Mouse (Mus musculus) limb, embryonic 14.5 days (tissue): ENCODE results near the gene Fam168a. TPM values are rescaled to one million over a fixed set of nuclear protein-coding genes. Genes with fewer than 3 reads are reported as not detected.

Experiments
- ATAC-seq: fragments of 200-750 bp; cut with Nextera tagmentation; 2 replicates; pipeline ENCODE4 v1.8.0; 2017; ENCODE audit warnings: low read depth, moderate number of reproducible peaks, moderate TSS enrichment; ENCODE audit not compliant: low FRiP score
- DNase-seq: peaks from one replicate; pipeline ENCODE4 v3.0.0-alpha.2; 2015; ENCODE audit warnings: low spot score
- H3K27ac ChIP-seq: fragments of 300-500 bp; sonication (generic); replicated peaks from 2 replicates; pipeline ENCODE4 v1.5.1; 2014; ENCODE audit warnings: low read depth, mild to moderate bottlenecking, low read length, moderate library complexity, mixed read lengths
- H3K27me3 ChIP-seq: fragments of 300-500 bp; sonication (generic); 2 replicates; pipeline ENCODE4 v1.6.1; 2014; ENCODE audit warnings: low read length, mixed read lengths; ENCODE audit not compliant: control insufficient read depth, insufficient read depth
- H3K36me3 ChIP-seq: fragments of 300-500 bp; sonication (generic); 2 replicates; pipeline ENCODE4 v1.6.1; 2014; ENCODE audit warnings: mild to moderate bottlenecking, low read length, moderate library complexity, mixed read lengths; ENCODE audit not compliant: control insufficient read depth, insufficient read depth
- H3K4me1 ChIP-seq: fragments of 300-500 bp; sonication (generic); 2 replicates; pipeline ENCODE4 v1.6.1; 2014; ENCODE audit warnings: antibody characterized with exemption, low read length, mixed read lengths; ENCODE audit not compliant: control insufficient read depth, insufficient read depth
- H3K4me2 ChIP-seq: fragments of 300-500 bp; sonication (generic); replicated peaks from 2 replicates; pipeline ENCODE4 v1.6.1; 2014; ENCODE audit warnings: low read depth, mild to moderate bottlenecking, low read length, moderate library complexity; ENCODE audit not compliant: severe bottlenecking
- H3K4me3 ChIP-seq: fragments of 300-500 bp; sonication (generic); replicated peaks from 2 replicates; pipeline ENCODE4 v1.5.1; 2014; ENCODE audit warnings: low read length
- H3K9ac ChIP-seq: fragments of 300-500 bp; sonication (generic); 2 replicates; pipeline ENCODE4 v1.6.1; 2014; ENCODE audit warnings: mild to moderate bottlenecking, low read depth, low read length, moderate library complexity; ENCODE audit not compliant: severe bottlenecking
- H3K9me3 ChIP-seq: fragments of 300-500 bp; sonication (generic); 2 replicates; pipeline ENCODE4 v1.6.1; 2016; ENCODE audit warnings: low read length; ENCODE audit not compliant: control insufficient read depth
- POLR2A ChIP-seq: fragments of 200-500 bp; IDR thresholded peaks from 2 replicates; pipeline ENCODE4 v1.8.0; 2012; ENCODE audit warnings: inconsistent platforms, mild to moderate bottlenecking, moderate library complexity, borderline replicate concordance; ENCODE audit not compliant: insufficient read depth, insufficient read length; ENCODE audit errors: extremely low read depth
- WGBS: fragments of 180-500 bp; shearing (Covaris S2); extraction: QIAGEN DNeasy Blood & Tissue Kit; methylation state at CpG from one replicate; pipeline ENCODE4 v1.1.7; 2014; 5-methylcytosine and 5-hydroxymethylcytosine counted together
- polyA plus RNA-seq, 2 experiments: library from polyadenylated mRNA; depleted of rRNA in 1 of 2; stranded (reverse) in 1 of 2; unstranded in 1 of 2; fragments of >200 nt; fragmentation: Nextera tagmentation in 1 of 2; extraction: Ambion mirVana in 1 of 2; gene quantifications; 2 replicates each; pipeline versions ENCODE4 v1.2.1 to v1.2.3; 2012 to 2014

Fam168a gene
- polyA plus RNA-seq, 2 experiments = 49.9 to 56.5 TPM

DNA sequence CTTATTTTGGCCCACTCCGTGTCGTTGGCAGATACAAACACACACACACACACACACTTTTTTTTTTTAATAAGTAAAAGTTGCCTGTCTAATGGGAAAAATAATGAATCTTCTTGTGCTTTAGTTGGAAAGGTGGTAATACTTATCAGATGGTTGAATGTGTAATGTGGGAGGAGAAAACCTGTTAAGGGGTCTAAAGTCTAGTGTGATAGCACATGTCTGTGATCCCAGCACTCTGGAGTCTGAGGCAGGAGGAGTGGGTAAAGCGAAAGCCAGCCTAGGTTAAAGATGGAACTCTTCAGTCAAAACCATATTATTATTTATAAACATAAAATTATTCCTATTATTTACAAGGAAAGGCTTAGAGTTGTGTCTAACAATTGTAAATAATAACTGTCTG lies 61.6 kb downstream of the Fam168a start:
- H3K27ac ChIP-seq = no peak overlapping the region
- no peak for TF ChIP-seq POLR2A
- H3K9me3 ChIP-seq = no peaks in the 10 kb centered on the region
- H3K9ac ChIP-seq = no peak overlapping the region
- ATAC-seq (no peak), DNase-seq (no peak)
- no peaks in the 10 kb centered on the region for H3K4me1 ChIP-seq
- peaks cover 5% of the 10 kb centered on the region; the same call in 1 of the 2 replicates for H3K36me3 ChIP-seq
- 94% methylated on average over 3 of the region's 3 CpGs for WGBS
- no peaks in the 10 kb centered on the region for H3K27me3 ChIP-seq
- no peak overlapping the region for H3K4me3 ChIP-seq
- H3K4me2 ChIP-seq = no peak overlapping the region

DNA sequence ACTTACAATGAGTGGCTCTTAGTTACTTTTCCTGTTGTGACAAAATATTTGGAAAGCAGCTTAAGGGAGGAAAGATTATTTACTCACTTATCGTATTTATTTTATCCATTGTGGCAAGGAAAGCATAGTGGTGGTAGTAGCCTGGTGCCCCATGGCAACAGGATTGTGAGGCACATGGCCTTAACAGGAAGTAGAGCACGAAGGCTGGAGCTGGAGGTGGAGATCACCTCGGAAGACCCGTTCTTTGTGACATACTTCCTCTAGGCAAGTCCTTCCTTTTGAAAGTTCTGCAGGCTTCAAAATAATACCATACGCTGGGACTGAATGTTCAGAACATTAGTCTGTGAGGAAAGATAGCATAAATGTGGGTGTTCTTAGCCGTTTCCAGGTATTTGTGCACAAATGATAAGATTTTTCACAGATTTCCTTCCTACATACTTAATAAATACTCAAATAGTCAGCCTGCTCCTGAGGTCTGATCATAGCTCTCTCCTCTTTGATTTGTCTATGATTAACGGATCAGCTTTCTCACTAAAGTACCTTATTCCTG lies 63.2 kb downstream of the Fam168a start:
- ATAC-seq (no peak), DNase-seq (no peak)
- Histone ChIP-seq H3K4me3 (no peak overlapping the region), H3K4me1 (no peaks in the 10 kb centered on the region), H3K9ac (no peak overlapping the region), H3K27ac (no peak overlapping the region), H3K27me3 (no peaks in the 10 kb centered on the region), H3K36me3 (peaks cover 5% of the 10 kb centered on the region; the same call in 1 of the 2 replicates), H3K4me2 (no peak overlapping the region), H3K9me3 (no peaks in the 10 kb centered on the region)
- TF ChIP-seq POLR2A = no peak
- 93% methylated on average over 7 of the region's 7 CpGs for WGBS

DNA sequence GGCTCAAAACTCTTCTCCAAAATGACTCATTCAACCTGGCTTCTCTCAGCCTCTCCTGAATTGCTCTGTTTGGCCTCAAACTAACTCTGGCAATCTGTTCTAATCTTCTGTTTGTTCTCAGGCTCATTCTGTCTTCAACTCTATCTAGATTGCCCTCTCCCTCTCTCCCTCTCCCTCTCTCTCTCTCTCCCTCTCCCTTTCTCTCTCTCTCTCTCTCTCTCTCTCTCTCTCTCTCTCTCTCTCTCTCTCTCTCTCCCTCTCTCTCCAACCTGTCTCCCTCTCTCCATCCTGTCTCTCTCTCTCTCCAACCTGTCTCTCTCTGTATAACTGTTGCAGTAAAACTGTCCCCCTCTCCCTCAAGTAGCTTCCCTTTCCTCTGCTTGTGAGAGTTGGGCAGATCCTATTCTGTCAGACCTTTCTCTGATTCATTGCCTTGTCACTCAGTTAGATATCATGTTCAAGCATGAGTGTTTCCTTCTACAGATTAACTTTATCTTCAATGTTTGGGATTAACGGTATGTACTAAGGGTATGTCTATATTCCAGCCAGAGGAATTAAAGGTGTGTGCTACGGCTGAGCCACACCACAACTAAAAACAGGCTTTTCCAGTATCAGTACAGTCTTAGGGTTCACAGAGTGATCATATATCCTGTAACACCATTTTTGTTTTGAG lies 64.4 kb downstream of the Fam168a start:
- no peaks in the 10 kb centered on the region for H3K27me3 ChIP-seq
- no peak overlapping the region for H3K4me3 ChIP-seq
- no peak overlapping the region for H3K4me2 ChIP-seq
- 95% methylated on average over 2 of the region's 2 CpGs for WGBS
- no peak for ATAC-seq
- H3K9me3 ChIP-seq = no peaks in the 10 kb centered on the region
- H3K4me1 ChIP-seq = no peaks in the 10 kb centered on the region
- no peak overlapping the region for H3K9ac ChIP-seq
- no peak overlapping the region for H3K27ac ChIP-seq
- peaks cover 5% of the 10 kb centered on the region; the same call in 1 of the 2 replicates for H3K36me3 ChIP-seq
- DNase-seq = no peak
- TF ChIP-seq POLR2A = no peak

DNA sequence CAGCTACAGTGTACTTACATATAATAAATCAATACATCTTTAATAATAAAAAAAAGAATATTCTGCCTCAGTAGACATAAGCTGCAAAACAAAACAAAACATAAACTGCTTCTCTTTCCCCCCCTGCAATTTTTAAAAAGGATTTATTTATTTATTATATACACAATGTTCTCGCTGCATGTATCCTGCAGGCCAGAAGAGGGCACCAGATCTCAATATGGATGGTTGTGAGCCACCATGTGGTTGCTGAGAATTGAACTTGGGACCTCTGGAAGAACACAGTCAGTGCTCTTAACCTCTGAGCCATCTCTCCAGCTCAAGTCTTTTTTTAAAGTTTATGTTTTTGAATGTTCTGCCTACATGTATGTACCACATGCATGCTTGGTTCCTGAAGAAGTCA lies 67.8 kb downstream of the Fam168a start:
- Histone ChIP-seq H3K4me1 (no peaks in the 10 kb centered on the region), H3K27ac (no peak overlapping the region), H3K27me3 (no peaks in the 10 kb centered on the region), H3K36me3 (peaks cover 5% of the 10 kb centered on the region; the same call in 1 of the 2 replicates), H3K4me2 (no peak overlapping the region), H3K4me3 (no peak overlapping the region), H3K9me3 (no peaks in the 10 kb centered on the region), H3K9ac (no peak overlapping the region)
- WGBS = 93% methylated on average over 1 of the region's 1 CpGs
- ATAC-seq (no peak), DNase-seq (no peak)
- TF ChIP-seq POLR2A = no peak

DNA sequence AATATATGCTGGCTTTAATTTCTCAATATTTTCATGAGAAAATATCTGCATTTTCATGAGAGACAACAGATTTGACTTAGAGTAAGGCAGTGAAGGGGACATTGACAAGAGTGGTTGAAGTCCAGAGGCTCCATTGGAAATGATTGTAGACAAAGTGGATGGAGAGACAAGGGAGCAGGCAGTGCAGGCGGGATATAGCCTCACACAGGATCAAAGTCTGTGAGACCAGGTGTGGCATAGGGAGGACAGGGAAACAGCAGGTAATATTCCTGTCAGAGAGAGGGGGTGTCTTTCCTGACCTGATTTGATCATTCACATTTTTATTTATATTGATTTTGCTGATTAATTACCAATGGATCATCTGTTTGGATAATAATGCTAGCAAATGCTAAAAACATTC lies 69.4 kb downstream of the Fam168a start:
- Histone ChIP-seq H3K4me2 (no peak overlapping the region), H3K27ac (no peak overlapping the region), H3K27me3 (no peaks in the 10 kb centered on the region), H3K9ac (no peak overlapping the region), H3K4me1 (no peaks in the 10 kb centered on the region), H3K4me3 (no peak overlapping the region), H3K9me3 (no peaks in the 10 kb centered on the region), H3K36me3 (0 out of 2 replicates have a peak, but pooled peaks cover 6% of the 10 kb centered on the region)
- 97% methylated on average over 1 of the region's 1 CpGs for WGBS
- ATAC-seq (no peak), DNase-seq (no peak)
- no peak for TF ChIP-seq POLR2A

DNA sequence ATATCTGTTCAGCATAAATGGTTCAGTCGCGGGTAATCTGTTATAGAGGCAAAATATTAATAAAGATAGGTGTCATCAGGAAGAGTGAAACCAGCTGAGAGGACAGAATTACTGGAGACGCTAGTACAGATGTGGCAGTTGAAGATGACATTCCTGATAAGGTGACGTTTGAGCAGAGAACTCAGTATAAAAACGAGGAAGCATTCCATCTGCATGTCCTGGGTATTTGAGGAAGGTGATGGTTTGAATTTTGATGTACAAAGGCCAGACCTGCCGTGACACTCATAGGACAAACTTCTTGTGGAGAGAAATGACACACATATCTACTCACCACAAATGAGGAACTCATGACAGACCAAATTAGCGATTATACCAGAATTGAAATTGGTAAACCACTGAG lies 73.8 kb downstream of the Fam168a start:
- WGBS = 82% methylated on average over 7 of the region's 7 CpGs

More for the DNA sequence above, 73.8 kb downstream of the Fam168a start:
- H3K36me3 ChIP-seq = 0 out of 2 replicates have a peak, but pooled peaks cover 6% of the 10 kb centered on the region
- no peak overlapping the region for H3K27ac ChIP-seq
- H3K4me3 ChIP-seq = no peak overlapping the region
- DNase-seq = no peak
- no peak for TF ChIP-seq POLR2A
- no peak overlapping the region for H3K9ac ChIP-seq
- peaks cover 12% of the 10 kb centered on the region for H3K4me1 ChIP-seq
- H3K27me3 ChIP-seq = no peaks in the 10 kb centered on the region
- H3K9me3 ChIP-seq = no peaks in the 10 kb centered on the region
- no peak for ATAC-seq
- no peak overlapping the region for H3K4me2 ChIP-seq
